Mouse (Mus musculus) thymus, adult 2 months (tissue): ENCODE measurements around the gene Ric8a.

Experiments used
- CTCF ChIP-seq: fragments of 200-500 bp; IDR thresholded peaks from 2 replicates; pipeline ENCODE4 v1.5.1; 2012; ENCODE audit warnings: mild to moderate bottlenecking, control low read depth, low read length, moderate library complexity, borderline replicate concordance; ENCODE audit not compliant: control insufficient read depth, poor library complexity, insufficient read depth; ENCODE audit errors: extremely low read depth
- POLR2A ChIP-seq: fragments of 200-500 bp; IDR thresholded peaks from 2 replicates; pipeline ENCODE4 v1.6.1; 2012; ENCODE audit warnings: mild to moderate bottlenecking, low read length, control low read depth, moderate library complexity; ENCODE audit not compliant: control insufficient read depth, poor library complexity, insufficient read depth; ENCODE audit errors: extremely low read depth

DNA sequence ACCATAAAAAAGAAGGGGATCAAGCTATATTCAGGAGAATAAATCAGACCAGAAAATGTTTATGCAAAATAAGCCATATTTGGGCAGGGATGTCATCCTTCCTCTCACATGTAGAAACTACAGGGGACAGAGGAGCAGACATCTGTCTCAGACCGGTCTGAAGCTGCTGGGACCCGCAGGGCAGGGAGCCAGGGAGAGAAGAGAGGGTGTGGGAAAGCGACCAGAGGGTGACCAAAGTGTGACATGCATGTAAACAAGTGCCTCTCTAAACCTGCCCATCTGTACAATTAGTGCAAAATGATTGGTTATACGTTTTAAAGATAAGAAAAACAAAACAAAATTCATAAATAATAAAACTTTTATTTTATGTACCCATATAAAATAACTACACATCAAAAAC, 36.6 kb upstream of the Ric8a start:
- no peak for TF ChIP-seq CTCF
- TF ChIP-seq POLR2A: no peak
